In the genomic region with DNA sequence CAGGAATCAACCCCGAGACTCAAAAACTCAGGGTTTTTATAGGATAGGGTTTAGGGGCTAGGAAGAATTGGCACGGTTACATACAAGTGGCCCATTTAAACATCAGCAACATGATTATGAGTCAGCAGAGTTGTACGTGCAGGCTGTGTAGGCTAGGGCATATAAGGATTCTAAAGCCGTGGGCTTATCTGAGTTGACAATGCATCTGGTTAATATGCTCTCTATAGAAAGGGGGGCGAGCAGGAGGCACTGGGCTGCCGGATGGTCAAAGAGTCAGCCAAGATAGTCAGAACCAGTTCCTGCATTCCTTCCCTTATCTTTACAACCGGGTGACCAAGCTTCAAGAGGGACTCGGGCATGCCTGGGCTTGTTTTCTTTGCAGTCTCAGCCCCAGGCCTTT, we compare ENCODE assay signal across 29 mouse cellular contexts. TPM values are rescaled to one million over a fixed set of nuclear protein-coding genes. Genes with fewer than 3 reads are reported as not detected.
"Had no signal": no experiment of that assay in that cellular context is flagged by ENCODE, and none has a peak within 500 bp of the region (broad histone marks: within the 10 kb centered on the region; RNA-seq: fewer than 3 reads in every experiment).

No protein-coding gene starts in this region.

- H3K9ac ChIP-seq: kidney, embryonic 15.5 days; limb, embryonic 12.5 days; limb, embryonic 15.5 days; lung, embryonic 15.5 days; midbrain, embryonic 13.5 days; neural tube, embryonic 13.5 days had no signal

- H3K4me2 ChIP-seq: kidney, embryonic 15.5 days; limb, embryonic 12.5 days; limb, embryonic 15.5 days; lung, embryonic 15.5 days; midbrain, embryonic 13.5 days; neural tube, embryonic 13.5 days had no signal

- H3K4me3 ChIP-seq: kidney, embryonic 15.5 days; limb, embryonic 12.5 days; limb, embryonic 15.5 days; lung, embryonic 15.5 days; megakaryocyte, embryonic 14.5 days; midbrain, embryonic 10.5 days; midbrain, embryonic 13.5 days; myocyte; neural tube, embryonic 13.5 days had no signal

- ATAC-seq: intestine, postnatal 0 days; midbrain, embryonic 13.5 days; midbrain, embryonic 16.5 days had no signal

- DNase-seq: kidney, adult 8-10 months; kidney, postnatal 10 days; kidney, postnatal 36 days; left cerebral cortex, postnatal 4 days; lung, adult 18-20 months; lung, postnatal 10 days; lung, postnatal 36 days; retina, postnatal 1 day; right cerebral cortex, postnatal 25 days; thymus, adult 18-20 months; thymus, postnatal 36 days had no signal

- H3K9me3 ChIP-seq: kidney, embryonic 15.5 days; limb, embryonic 12.5 days; limb, embryonic 15.5 days; lung, embryonic 15.5 days; midbrain, embryonic 10.5 days; midbrain, embryonic 13.5 days; neural tube, embryonic 13.5 days had no signal

- H3K36me3 ChIP-seq: kidney, embryonic 15.5 days; limb, embryonic 12.5 days; limb, embryonic 15.5 days; lung, embryonic 15.5 days; midbrain, embryonic 10.5 days; midbrain, embryonic 13.5 days; neural tube, embryonic 13.5 days had no signal

- H3K27ac ChIP-seq: kidney, embryonic 15.5 days; limb, embryonic 12.5 days; limb, embryonic 15.5 days; lung, embryonic 15.5 days; midbrain, embryonic 10.5 days; midbrain, embryonic 13.5 days; neural tube, embryonic 13.5 days had no signal

- H3K27me3 ChIP-seq: kidney, embryonic 15.5 days; limb, embryonic 12.5 days; limb, embryonic 15.5 days; lung, embryonic 15.5 days; megakaryocyte, embryonic 14.5 days; midbrain, embryonic 13.5 days; neural tube, embryonic 13.5 days had no signal

- H3K4me1 ChIP-seq: kidney, embryonic 15.5 days; limb, embryonic 12.5 days; limb, embryonic 15.5 days; lung, embryonic 15.5 days; megakaryocyte, embryonic 14.5 days; midbrain, embryonic 10.5 days; midbrain, embryonic 13.5 days; neural tube, embryonic 13.5 days had no signal

RNA-seq across cellular contexts. Expression of gene Cylc1, which starts 31.5 kb away (rescaled TPM):
- total RNA-seq: layer of hippocampus, postnatal 14 days; left cerebral cortex, adult 8-10 months; left cerebral cortex, postnatal 14 days; left cerebral cortex, postnatal 4 days; monocyte, adult 5-6 weeks; neutrophil, adult 5-6 weeks had no signal
- polyA plus RNA-seq: intestine, postnatal 0 days; kidney, embryonic 15.5 days; limb, embryonic 12.5 days; limb, embryonic 15.5 days; lung, embryonic 15.5 days; midbrain, embryonic 10.5 days; midbrain, embryonic 13.5 days; midbrain, embryonic 16.5 days; myocyte; neural tube, embryonic 13.5 days; spleen, adult 2 months; stomach, embryonic 16.5 days had no signal
